Mouse (Mus musculus): ENCODE results near the gene Fitm2. TPM values are rescaled to one million over a fixed set of nuclear protein-coding genes. Genes with fewer than 3 reads are reported as not detected.

The Fitm2 gene
- polyA plus RNA-seq, 1 experiment: 21.9 TPM

- TF ChIP-seq POLR2A (IDR thresholded peaks at IDR 0.05; ENCODE audit: low read depth, low read length) (no peak), CTCF (conservative IDR thresholded peaks at IDR 0.05; ENCODE audit: insufficient read depth, insufficient read length, low read depth, low read length) (no peak)
- peaks cover 4% of the 10 kb centered on the region; the same call in 1 of the 2 replicates for H3K36me3 ChIP-seq (ENCODE audit: control insufficient read depth, insufficient read depth, low read length)
- H3K27me3 ChIP-seq (replicated peaks; ENCODE audit: control insufficient read depth, insufficient read depth, low read length): no peaks in the 10 kb centered on the region
- H3K4me1 ChIP-seq (ENCODE audit: control insufficient read depth, insufficient read depth, low read length): peaks cover 16% of the 10 kb centered on the region
- no peak overlapping the region for H3K27ac ChIP-seq (ENCODE audit: insufficient read depth, low read depth, low read length)
- no peak overlapping the region for H3K4me3 ChIP-seq (ENCODE audit: insufficient read depth, low read depth, low read length)
- DNase-seq: no peak
Observed at GRCm38 (mm10) chr2:163417830-163418229, 54.6 kb downstream of the Fitm2 start.

- H3K27ac ChIP-seq (ENCODE audit: insufficient read depth, low read depth, low read length): no peak overlapping the region
- 85% methylated on average over 6 of the region's 6 CpGs for WGBS
- TF ChIP-seq POLR2A (IDR thresholded peaks at IDR 0.05; ENCODE audit: low read depth, low read length): no peak
- TF ChIP-seq CTCF (conservative IDR thresholded peaks at IDR 0.05; ENCODE audit: insufficient read depth, insufficient read length, low read depth, low read length): no peak
- peaks cover 4% of the 10 kb centered on the region; the same call in 1 of the 2 replicates for H3K36me3 ChIP-seq (ENCODE audit: control insufficient read depth, insufficient read depth, low read length)
- H3K4me3 ChIP-seq (ENCODE audit: insufficient read depth, low read depth, low read length): no peak overlapping the region
- H3K4me1 ChIP-seq (ENCODE audit: control insufficient read depth, insufficient read depth, low read length): peaks cover 15% of the 10 kb centered on the region
- DNase-seq: no peak
- H3K27me3 ChIP-seq (replicated peaks; ENCODE audit: control insufficient read depth, insufficient read depth, low read length): no peaks in the 10 kb centered on the region
Observed at GRCm38 (mm10) chr2:163417026-163417425, 55.4 kb downstream of the Fitm2 start.

Other genes with a start within 250 kb of the Fitm2 start
- gene Jph2, start 74.6 kb downstream of the Fitm2 start, polyA plus RNA-seq (2012; rRNA removed): 3.1 and 3.8 TPM in 2 replicates
- gene Oser1, start 47.9 kb downstream of the Fitm2 start, polyA plus RNA-seq (2012; rRNA removed): 11.5 and 13.9 TPM in 2 replicates
- gene Gdap1l1, start 34.2 kb downstream of the Fitm2 start, polyA plus RNA-seq (2012; rRNA removed): 0.31 and 0.38 TPM in 2 replicates
- gene R3hdml, start 19.7 kb upstream of the Fitm2 start, polyA plus RNA-seq (2012; rRNA removed): 3.6 and 4.6 TPM in 2 replicates
- 354 and 376 TPM in 2 replicates for gene Hnf4a, start 34.2 kb upstream of the Fitm2 start, polyA plus RNA-seq (2012; rRNA removed)
- gene Ttpal, start 129.7 kb upstream of the Fitm2 start, polyA plus RNA-seq (2012; rRNA removed): 11.3 and 12.0 TPM in 2 replicates
- 340 and 357 TPM in 2 replicates for gene Serinc3, start 172.5 kb upstream of the Fitm2 start, polyA plus RNA-seq (2012; rRNA removed)
- 100 and 107 TPM in 2 replicates for gene Pkig, start 185.8 kb upstream of the Fitm2 start, polyA plus RNA-seq (2012; rRNA removed)

Measured in kidney, adult 2 months (tissue).